Mouse (Mus musculus) myocyte (in vitro differentiated cells): ENCODE data around the gene Tspan5.

ENCODE experiments used
- CEBPB ChIP-seq: IDR thresholded peaks from 2 replicates; pipeline ENCODE4 v1.6.1; 2011; ENCODE audit warnings: mild to moderate bottlenecking, moderate library complexity; ENCODE audit not compliant: poor library complexity, insufficient read depth, severe bottlenecking
- E2F4 ChIP-seq: IDR thresholded peaks from one replicate; pipeline ENCODE4 v1.6.1; 2011; ENCODE audit warnings: mild to moderate bottlenecking, control low read depth, moderate library complexity; ENCODE audit not compliant: insufficient read depth
- MAX ChIP-seq: IDR thresholded peaks from one replicate; pipeline ENCODE4 v1.6.1; 2011; ENCODE audit warnings: low read depth, mild to moderate bottlenecking, control low read depth
- MYOD1 ChIP-seq, 3 experiments: IDR thresholded peaks; one replicate each; pipeline ENCODE4 v1.6.1; 2011; ENCODE audit warnings: control low read depth in 2 of 3, low read depth in 2 of 3, mild to moderate bottlenecking in 2 of 3, moderate library complexity in 1 of 3; ENCODE audit not compliant: insufficient read length in 2 of 3, control insufficient read depth in 1 of 3
- MYOG ChIP-seq, 3 experiments: IDR thresholded peaks; one replicate each; pipeline ENCODE4 v1.6.1; 2011; ENCODE audit warnings: control low read depth in 2 of 3, low read depth in 2 of 3, mild to moderate bottlenecking in 2 of 3; ENCODE audit not compliant: insufficient read length in 2 of 3, control insufficient read depth in 1 of 3, insufficient read depth in 1 of 3
- POLR2A ChIP-seq: IDR thresholded peaks from one replicate; pipeline ENCODE4 v1.6.1; 2011; ENCODE audit warnings: low read depth, mild to moderate bottlenecking, control low read depth, moderate library complexity; ENCODE audit not compliant: insufficient read length
- POLR2AphosphoS2 ChIP-seq: IDR thresholded peaks from one replicate; pipeline ENCODE4 v1.6.1; 2011; ENCODE audit warnings: low read depth, control low read depth; ENCODE audit not compliant: insufficient read length
- REST ChIP-seq: IDR thresholded peaks from one replicate; pipeline ENCODE4 v1.6.1; 2011; ENCODE audit warnings: mild to moderate bottlenecking, control low read depth, moderate library complexity; ENCODE audit not compliant: insufficient read depth, insufficient read length
- SRF ChIP-seq: IDR thresholded peaks from one replicate; pipeline ENCODE4 v1.6.1; 2011; ENCODE audit warnings: low read depth; ENCODE audit not compliant: control insufficient read depth, insufficient read length
- TCF12 ChIP-seq: IDR thresholded peaks from one replicate; pipeline ENCODE4 v1.6.1; 2011; ENCODE audit warnings: mild to moderate bottlenecking, control low read depth; ENCODE audit not compliant: poor library complexity, insufficient read depth, severe bottlenecking
- TCF3 ChIP-seq: IDR thresholded peaks from one replicate; pipeline ENCODE4 v1.6.1; 2011; ENCODE audit warnings: low read depth, control low read depth; ENCODE audit not compliant: insufficient read length
- USF1 ChIP-seq: IDR thresholded peaks from one replicate; pipeline ENCODE4 v1.6.1; 2011; ENCODE audit warnings: low read depth, mild to moderate bottlenecking, control low read depth, moderate library complexity

DNA sequence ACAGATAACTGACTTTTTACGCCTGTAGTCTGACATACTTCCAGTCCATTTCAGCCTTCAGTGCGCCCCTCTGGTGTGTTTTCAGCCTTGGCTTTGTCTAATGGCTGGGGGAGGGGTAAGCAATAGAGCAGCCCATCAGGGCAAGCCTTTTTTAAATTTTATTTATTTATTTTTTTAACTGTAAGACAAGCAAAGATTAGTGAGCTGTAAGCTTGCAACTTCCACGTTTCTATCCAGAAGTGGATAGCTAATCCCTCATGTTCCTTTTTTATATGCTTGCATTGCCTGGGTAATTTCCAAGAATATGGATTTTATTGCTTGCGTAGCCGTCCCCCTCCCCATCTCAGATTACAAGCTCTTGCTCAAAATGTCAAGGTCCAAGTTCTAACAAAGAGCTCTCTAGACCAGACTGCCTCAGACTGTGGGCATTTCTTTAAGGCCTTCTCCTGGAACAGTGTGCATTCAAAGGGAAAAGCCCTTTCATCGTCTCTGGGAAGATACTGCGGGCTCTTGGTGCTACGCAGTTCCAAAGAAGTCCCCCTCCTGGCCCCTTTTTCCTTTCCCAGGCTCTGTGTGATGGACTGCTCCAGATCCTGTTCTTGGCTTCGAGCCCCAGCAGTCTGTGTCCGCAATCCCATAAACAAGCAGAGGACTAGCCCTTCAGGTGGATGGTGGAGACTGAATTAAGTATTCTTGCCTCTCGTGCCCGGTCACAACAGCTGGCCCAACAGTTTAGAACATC lies 116.0 kb downstream of the Tspan5 start:
- TF ChIP-seq MAX (no peak), POLR2A (no peak), E2F4 (no peak), TCF12 (no peak), USF1 (no peak), MYOG (IDR thresholded peaks at IDR 0.05; ENCODE audit: control insufficient read depth in 1 of 3, insufficient read depth in 1 of 3, insufficient read length in 2 of 3, low read depth in 2 of 3) (no peak), MYOD1 (IDR thresholded peaks at IDR 0.05; ENCODE audit: control insufficient read depth in 1 of 3, insufficient read length in 2 of 3, low read depth in 2 of 3) (no peak), TCF3 (no peak), SRF (no peak), POLR2AphosphoS2 (no peak), CEBPB (no peak), REST (no peak)
